Mouse (Mus musculus) granulocyte monocyte progenitor cell, adult 5-6 weeks (primary cell): Measurements from ENCODE around the gene Pigk. TPM values are rescaled to one million over a fixed set of nuclear protein-coding genes. Genes with fewer than 3 reads are reported as not detected.
A peak's percentile ranks its signal among the peaks of the same experiment; 100 is the strongest.
"Not testable (repeated sequence)": the region's sequence is repeated elsewhere in the genome, so short reads cannot be mapped to it uniquely, and the experiment has no call there.

Experiments
- ATAC-seq: replicated peaks from 2 replicates; pipeline ENCODE4 v1.8.0; 2016; ENCODE audit warnings: mild to moderate bottlenecking, moderate TSS enrichment, inconsistent platforms; ENCODE audit not compliant: poor library complexity, severe bottlenecking
- total RNA-seq, 2 experiments: library from RNA; stranded (forward) in 1 of 2; stranded (reverse) in 1 of 2; fragments of 200-712, 200-1000 nt in 1 of 2; fragments of >200 nt in 1 of 2; fragmentation: Nextera tagmentation in 1 of 2; gene quantifications; 2 replicates each; pipeline ENCODE4 v1.2.3; 2014 to 2017

Gene Pigk
- total RNA-seq (2014; fragmentation: Nextera tagmentation) (22.2 and 36.8 TPM in 2 replicates), total RNA-seq (2017) (56.7 and 67.0 TPM in 2 replicates)

DNA sequence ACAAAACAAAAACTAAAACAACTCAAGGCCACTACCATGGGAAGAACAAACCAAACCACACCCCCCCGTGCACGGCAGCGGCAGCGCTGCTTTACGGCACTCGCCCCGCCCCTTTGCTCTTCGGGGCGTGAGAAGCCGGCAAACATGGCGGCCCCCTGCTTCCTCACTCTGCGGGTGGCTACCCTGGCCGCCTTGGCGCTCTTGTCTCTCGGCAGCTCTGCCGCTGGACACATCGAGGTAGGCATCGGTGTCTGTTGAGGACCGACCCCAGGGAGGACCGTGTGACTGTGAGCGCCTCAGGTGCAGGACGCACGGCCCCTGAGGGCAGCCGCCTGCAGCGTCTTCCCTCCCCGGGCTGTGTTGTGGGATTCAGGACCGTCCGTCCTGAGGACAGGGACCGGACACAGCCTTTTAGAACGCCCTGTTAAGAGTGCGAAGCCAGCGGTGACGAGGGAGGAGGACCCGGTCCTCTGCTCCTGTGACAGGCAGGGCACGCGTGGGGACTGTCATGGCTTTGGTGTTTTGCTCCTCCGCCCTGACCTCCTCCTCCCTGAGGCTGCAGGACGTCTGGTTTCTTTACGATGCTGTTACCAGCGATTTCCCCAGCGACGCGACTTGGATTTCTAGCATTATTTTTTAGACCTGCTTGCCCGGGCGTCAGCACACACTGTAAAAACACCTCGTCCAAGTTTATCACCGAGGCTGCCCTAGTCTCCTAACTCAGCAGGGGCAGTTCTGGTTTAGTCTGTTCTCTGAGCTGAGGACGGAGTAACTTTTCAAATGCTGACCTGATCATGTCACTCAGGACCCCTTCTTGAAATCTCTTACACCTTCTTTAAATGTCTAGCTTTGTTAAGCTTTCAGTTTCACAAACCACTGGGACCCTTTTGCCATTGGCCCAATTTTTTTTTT, at the start of gene Pigk:
TSS of gene Pigk (plus strand) at position 110 of the 912 bp plus-strand sequence.
- peak; percentile 99 for ATAC-seq

- no peak for ATAC-seq
These were observed 46.9 kb upstream of the Pigk start for GRCm38 (mm10) chr3:152666991-152667355.

GRCm38 (mm10) chr3:152667356-152668211, 46.3 kb upstream of the Pigk start:
- peak; percentile 50 for ATAC-seq

- no peak for ATAC-seq
These were observed 45.7 kb upstream of the Pigk start, which contains the start of gene Ak5 for GRCm38 (mm10) chr3:152668239-152668638. Gene Ak5, minus strand, starts transcription at chr3:152668360.

DNA sequence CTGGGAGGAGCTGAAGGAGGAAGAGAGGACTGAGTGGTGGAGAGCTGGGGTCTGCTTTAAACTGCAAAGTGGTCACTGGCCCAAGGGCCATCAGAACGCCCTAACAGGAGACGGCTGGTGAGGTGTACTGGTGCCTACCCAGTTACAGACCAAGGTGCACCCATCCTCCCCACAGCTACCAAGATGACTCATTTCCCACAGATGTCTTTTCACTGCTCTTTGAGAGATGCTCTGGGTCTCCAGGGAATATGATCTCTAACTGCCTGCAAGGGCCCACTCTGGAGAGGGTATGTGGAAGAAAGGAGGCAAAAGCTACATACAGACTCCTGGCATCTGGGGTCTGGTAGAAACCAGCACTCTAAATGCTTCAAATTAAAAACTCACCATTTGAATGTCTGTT, 45.1 kb upstream of the Pigk start:
- no peak for ATAC-seq

GRCm38 (mm10) chr3:152669783-152670182, 44.1 kb upstream of the Pigk start:
- ATAC-seq = no peak

DNA sequence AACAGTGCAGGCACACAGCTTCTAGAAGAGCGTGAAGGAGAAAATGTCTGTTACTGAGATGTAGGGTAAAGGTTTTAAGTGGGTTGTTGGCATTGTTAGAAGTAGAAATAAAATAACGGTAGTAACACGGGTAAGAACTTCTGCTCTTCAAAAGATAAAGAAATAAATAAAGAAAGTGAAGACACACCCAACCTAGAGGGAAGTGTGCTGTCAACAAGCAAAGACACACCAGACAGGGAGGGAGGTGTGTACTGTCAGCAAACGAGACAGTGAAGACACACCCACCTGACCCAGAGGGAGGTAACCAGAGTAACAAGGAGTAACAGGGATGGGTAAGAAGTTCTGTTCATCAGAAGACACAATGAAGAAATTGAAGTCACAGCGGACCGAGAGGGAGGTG, 39.2 kb upstream of the Pigk start:
- no peak for ATAC-seq

- no peak for ATAC-seq
These were observed 25.4 kb upstream of the Pigk start for GRCm38 (mm10) chr3:152688532-152688931.

GRCm38 (mm10) chr3:152689105-152689504, 24.8 kb upstream of the Pigk start:
- no peak for ATAC-seq

GRCm38 (mm10) chr3:152694950-152695349, 18.9 kb upstream of the Pigk start:
- ATAC-seq = no peak

DNA sequence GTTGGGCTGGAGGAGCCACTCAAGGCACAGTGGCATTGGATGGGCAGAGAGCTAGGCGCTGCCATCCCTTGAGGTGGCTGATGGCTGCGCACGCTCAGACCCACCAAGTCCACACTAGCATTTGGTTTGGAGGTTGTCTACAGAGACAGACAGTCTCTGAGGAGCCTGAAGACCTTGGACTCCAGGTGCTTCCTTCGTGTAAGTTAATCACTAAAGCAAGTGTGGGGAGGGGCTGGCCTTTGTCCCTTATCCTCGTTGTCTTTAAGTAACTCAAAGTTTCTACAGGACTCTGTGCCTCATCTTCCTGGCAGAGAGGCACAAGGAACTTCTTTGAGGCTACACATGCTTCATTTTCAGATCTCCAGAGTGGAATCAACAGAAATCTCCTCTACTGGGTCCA, 15.9 kb upstream of the Pigk start:
- ATAC-seq = no peak

DNA sequence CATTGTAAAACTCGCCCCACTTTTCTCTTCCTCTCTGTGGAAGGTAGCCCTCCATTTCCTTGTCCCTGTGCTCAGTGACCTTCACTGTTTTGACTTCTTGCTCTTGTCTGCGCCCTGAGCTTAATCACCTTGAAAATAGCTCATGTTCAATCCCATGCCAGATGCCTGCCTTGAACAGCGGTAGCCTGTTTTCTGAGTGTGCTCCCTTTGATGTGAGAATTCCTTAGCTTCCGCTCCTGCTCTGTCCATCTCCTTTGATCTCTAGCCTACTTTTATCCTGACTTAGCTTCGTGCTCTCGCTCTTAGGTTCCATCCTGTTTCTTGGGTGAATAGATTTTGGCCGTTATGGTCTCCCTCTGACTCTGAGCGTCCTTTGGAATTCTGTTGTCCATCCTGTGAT, 14.6 kb upstream of the Pigk start:
- no peak for ATAC-seq

DNA sequence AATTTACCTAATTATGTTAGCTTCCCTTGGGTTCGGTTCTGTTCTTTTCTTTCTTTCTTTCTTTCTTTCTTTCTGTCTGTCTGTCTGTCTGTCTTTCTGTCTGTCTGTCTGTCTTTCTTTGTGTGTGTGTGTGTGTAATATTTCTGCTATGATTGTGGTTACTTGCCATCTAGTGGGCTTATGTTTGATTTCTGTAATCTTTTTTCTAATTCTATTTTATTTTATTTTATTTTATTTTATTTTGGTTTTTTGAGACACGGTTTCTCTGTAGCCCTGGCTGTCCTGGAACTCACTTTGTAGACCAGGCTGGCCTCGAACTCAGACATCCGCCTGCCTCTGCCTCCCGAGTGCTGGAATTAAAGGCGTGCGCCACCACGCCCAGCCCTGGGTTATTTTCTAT, 12.4 kb upstream of the Pigk start:
- ATAC-seq = not testable (repeated sequence)

- ATAC-seq = no peak
These were observed 11.5 kb upstream of the Pigk start for GRCm38 (mm10) chr3:152702274-152702843.

DNA sequence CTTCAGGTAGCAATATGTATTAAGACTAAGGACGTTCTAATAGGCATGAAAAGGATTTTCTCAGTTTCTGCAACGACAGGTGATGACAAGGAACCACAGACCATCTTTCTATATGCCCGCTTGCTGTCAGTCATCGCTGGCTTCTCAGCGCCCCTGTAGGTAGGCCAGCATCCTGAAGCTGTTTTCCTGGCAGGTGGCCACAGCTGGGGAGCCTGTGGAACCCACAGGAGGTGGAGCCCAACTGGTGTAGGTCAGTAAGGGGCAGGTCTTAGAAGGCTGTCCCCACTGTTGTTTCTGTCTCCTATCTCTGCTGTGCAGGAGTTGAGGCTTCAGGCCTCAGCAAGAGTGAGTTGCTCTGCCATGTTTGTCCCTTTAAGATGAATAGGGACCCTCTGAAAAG, 8.1 kb upstream of the Pigk start:
- no peak for ATAC-seq

- ATAC-seq = no peak
These were observed 7.0 kb upstream of the Pigk start for GRCm38 (mm10) chr3:152706901-152707300.

- peak; percentile 73 for ATAC-seq
These were observed 6.5 kb upstream of the Pigk start for GRCm38 (mm10) chr3:152707321-152707823.

GRCm38 (mm10) chr3:152709936-152710335, 4.0 kb upstream of the Pigk start:
- no peak for ATAC-seq

DNA sequence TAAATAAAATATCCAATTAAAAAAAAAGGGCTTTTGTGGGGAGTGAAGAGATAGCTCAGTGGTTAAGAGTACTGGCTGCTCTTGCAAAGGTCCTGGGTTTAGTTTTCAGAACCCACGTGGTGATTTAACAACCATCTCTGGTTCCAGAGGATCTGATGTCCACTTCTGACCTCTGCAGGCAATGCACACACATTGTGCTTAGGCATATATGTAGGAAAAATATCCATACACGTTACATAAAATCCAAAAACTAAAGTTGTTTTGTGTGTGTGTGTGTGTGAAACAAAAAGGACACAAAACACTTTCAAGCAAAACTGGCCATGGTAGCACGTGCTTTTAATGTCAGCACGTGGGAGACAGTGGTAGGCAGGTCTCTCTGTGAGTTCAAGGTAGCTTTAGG, 943 bp upstream of the Pigk start:
- no peak for ATAC-seq

DNA sequence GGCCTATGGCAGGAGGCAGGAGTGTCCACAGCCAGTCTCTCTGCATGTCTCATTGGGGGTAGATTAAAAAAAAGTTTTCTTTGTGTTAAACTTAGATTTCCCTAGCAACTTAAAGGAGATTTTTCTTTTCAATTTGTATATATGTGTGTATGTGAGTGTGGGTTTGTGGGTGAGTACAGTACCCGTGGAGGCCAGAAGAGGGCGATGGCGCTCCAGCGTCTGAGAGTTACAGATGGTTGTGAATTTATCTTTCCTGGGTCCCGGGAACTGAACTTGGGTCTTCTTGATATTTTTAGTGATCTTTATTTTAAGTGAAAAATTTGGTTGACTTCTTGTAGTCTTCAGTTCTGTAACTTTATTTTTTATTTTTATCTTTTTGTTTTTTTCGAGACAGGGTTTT, 7.4 kb downstream of the Pigk start:
- ATAC-seq = no peak

DNA sequence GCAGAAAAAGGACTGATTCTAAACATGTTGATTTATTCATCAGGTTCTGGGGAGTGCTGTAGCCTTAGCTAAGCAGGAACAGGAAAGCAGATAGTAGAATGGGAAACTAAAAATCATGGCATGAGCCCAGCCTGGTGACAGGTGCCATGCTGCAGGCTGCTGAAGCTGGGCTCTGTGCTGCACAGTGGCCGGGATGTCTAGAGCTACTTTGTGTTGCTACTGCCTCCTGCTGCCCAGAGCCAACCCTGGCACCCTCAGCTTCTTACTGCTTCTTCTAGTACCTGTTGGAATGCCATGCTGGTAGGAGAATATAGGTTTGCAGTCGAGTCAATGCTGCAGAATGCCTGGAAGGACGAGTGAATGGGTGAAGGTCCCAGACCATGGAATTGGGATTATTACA, 8.9 kb downstream of the Pigk start:
- ATAC-seq = peak; percentile 14; the same call in 1 of the 2 replicates
